Mouse (Mus musculus) fat pad, adult 2 months (tissue): Measurements from ENCODE around the gene Elovl5.

ENCODE experiments used
- DNase-seq: peaks from one replicate; pipeline ENCODE4 v3.0.0-alpha.2; 2011; ENCODE audit warnings: low read depth, low spot score; ENCODE audit errors: extremely low read depth

The Elovl5 gene

DNA sequence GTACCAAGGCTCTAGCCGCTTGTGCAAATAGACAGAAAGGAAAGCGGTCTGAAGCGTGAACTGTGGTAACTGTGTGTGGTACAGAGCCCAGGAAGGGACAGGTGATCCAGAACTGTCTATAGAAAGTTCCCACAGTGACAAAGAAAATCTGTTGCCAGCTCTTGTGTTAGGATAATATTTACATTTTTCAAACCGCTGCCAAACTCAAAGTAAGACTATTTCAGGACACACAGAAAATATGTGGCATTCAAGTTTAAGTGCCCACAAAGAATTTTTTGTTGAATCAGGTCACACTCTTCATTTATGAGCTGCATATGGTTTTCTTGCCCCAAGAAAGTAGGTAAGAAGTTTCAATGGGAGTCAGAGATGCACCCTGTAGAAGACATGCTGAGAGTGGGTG is 115.8 kb downstream of the Elovl5 start:
- no peak for DNase-seq
